In the genomic region with DNA sequence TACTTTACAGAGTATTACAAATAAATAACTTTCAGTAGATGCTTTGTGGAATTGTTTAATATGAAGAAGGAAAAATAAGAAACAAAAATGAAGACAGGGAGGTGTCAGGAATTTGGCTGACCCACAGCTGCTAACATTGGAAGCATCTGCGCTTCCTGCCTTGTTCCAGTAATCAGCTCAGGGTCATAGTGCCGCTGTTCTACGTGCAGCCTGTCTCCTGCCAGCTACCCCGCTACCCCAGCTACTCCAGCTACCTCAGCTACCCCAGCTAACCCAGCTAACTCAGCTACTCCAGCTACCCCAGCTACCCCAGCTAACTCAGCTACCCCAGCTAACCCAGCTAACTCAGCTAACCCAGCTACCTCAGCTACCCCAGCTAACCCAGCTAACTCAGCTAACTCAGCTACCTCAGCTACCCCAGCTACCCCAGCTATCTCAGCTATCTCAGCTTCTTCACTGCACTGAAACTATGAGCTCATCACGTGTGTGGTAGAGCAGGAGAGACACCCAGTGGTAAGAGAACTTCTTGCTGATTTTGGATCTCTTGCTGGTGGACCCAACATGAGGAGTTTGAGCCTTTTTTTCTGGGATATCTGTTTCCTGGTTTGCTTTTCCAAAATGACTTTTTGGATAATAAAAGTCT, we compare ENCODE assay signal across 12 mouse cellular contexts. TPM values are rescaled to one million over a fixed set of nuclear protein-coding genes. Genes with fewer than 3 reads are reported as not detected.
A peak's percentile ranks its signal among the peaks of the same experiment; 100 is the strongest.
DNase-seq lines count a peak whose midpoint lies in the region; TF ChIP-seq lines count a peak whose summit lies in the region.
"Had no signal": no experiment of that assay in that cellular context is flagged by ENCODE, and none has a peak within 500 bp of the region (broad histone marks: within the 10 kb centered on the region; RNA-seq: fewer than 3 reads in every experiment).

No protein-coding gene starts in this region.

- peak; percentile 71 for TF ChIP-seq CTCF in layer of hippocampus, adult 2 months (conservative IDR thresholded peaks at IDR 0.05)

- no peak overlapping the region for H3K27ac ChIP-seq in layer of hippocampus, adult 2 months
- H3K27ac ChIP-seq: heart, embryonic 15.5 days; liver, embryonic 15.5 days had no signal

- DNase-seq in adrenal gland, postnatal 14 days: peak; percentile 31
- no peak for DNase-seq in adrenal gland, adult 18-20 months (ENCODE audit: low spot score in 2 of 2)
- DNase-seq in layer of hippocampus, adult 2 months (ENCODE audit: low spot score in 2 of 2): peak in 1 of 2 experiments; percentile 53
- no peak for DNase-seq in layer of hippocampus, adult 11-12 months (ENCODE audit: low spot score)
- DNase-seq in heart, adult 9 months (ENCODE audit: low spot score in 2 of 2): peak; percentile 33 to 38
- DNase-seq in mesoderm, embryonic 11.5 days (ENCODE audit: low read depth, low spot score): peak; percentile 26
- DNase-seq in urinary bladder, postnatal 14 days (ENCODE audit: low spot score): no peak
- DNase-seq in right cerebral cortex, adult 18-20 months: no peak
- DNase-seq: cerebellum, adult 9-11 months; spleen, adult 18-20 months had no signal

- H3K4me3 ChIP-seq in layer of hippocampus, adult 2 months: no peak overlapping the region
- H3K4me3 ChIP-seq: heart, embryonic 15.5 days; liver, embryonic 15.5 days had no signal

RNA-seq across cellular contexts. Expression of a gene that starts 14.8 kb away (rescaled TPM):
- total RNA-seq in adrenal gland, postnatal 14 days (2021): 25.3 and 26.0 TPM in 2 replicates
- total RNA-seq in adrenal gland, adult 18-20 months (2021): 10 to 100 TPM; 21.1 to 27.3 TPM
- total RNA-seq in layer of hippocampus, adult 2 months (2021): 10 to 100 TPM; 23.7 to 25.1 TPM

RNA-seq across cellular contexts. Expression of a gene that starts 19.2 kb away (rescaled TPM):
- 22.0 and 22.4 TPM in 2 replicates for total RNA-seq in adrenal gland, postnatal 14 days (2021)
- 10 to 100 TPM; 13.9 TPM for total RNA-seq in adrenal gland, adult 18-20 months (2021)
- total RNA-seq in layer of hippocampus, adult 2 months (2021): 10 to 100 TPM in 1 of 2 experiments, 1 to 10 TPM in 1; 8.3 to 15.1 TPM

Comparison
In these comparisons a context has a peak if more than half of its experiments do, and no peak if none do; other contexts are left out.
1. DNase-seq: peak in adrenal gland, postnatal 14 days (single experiment), heart, adult 9 months (2 of 2) and mesoderm, embryonic 11.5 days (single experiment); none in adrenal gland, adult 18-20 months (0 of 2), layer of hippocampus, adult 11-12 months (single experiment), urinary bladder, postnatal 14 days (single experiment) and right cerebral cortex, adult 18-20 months (single experiment).